Mouse (Mus musculus) ES-E14 (cell line): ENCODE measurements at regions not wholly inside any gene's neighbourhood (a gene's known extent, or its start where the extent isn't known, plus 50 kb on each side); places are given as distances from the start of the nearest gene placed in this dataset.
A peak's percentile ranks its signal among the peaks of the same experiment; 100 is the strongest.

ENCODE experiments used
- DNase-seq: peaks from one replicate; pipeline ENCODE4 v3.0.0-alpha.2; 2013; ENCODE audit warnings: low read depth, low spot score
- H3K27ac ChIP-seq: 2 replicates; pipeline ENCODE4 v1.5.1; 2012; ENCODE audit warnings: low read depth, mild to moderate bottlenecking, low read length, moderate library complexity, mixed read lengths; ENCODE audit not compliant: poor library complexity, insufficient read depth, severe bottlenecking
- H3K36me3 ChIP-seq: 2 replicates; pipeline ENCODE4 v1.6.1; 2012; ENCODE audit warnings: mild to moderate bottlenecking, low read length, moderate library complexity, mixed read lengths; ENCODE audit not compliant: control insufficient read depth, poor library complexity, insufficient read depth, severe bottlenecking
- H3K4me1 ChIP-seq, 2 experiments: fragments of 150-350 bp in 1 of 2; sonication (generic) in 1 of 2; 2 replicates each; pipeline ENCODE4 v1.6.1; 2012; ENCODE audit warnings: low read length in 2 of 2, mild to moderate bottlenecking in 1 of 2, mixed read lengths in 1 of 2; ENCODE audit not compliant: control insufficient read depth in 2 of 2, insufficient read depth in 2 of 2, poor library complexity in 1 of 2
- H3K4me3 ChIP-seq, 2 experiments: fragments of 150-350 bp in 1 of 2; sonication (generic) in 1 of 2; 2 replicates each; pipeline ENCODE4 v1.5.1; 2012; ENCODE audit warnings: low read length in 2 of 2, low read depth in 1 of 2, mild to moderate bottlenecking in 1 of 2, mixed read lengths in 1 of 2; ENCODE audit not compliant: insufficient read depth in 1 of 2, poor library complexity in 1 of 2, severe bottlenecking in 1 of 2
- H3K9ac ChIP-seq: 2 replicates; pipeline ENCODE4 v1.6.1; 2012; ENCODE audit warnings: low read depth, mild to moderate bottlenecking, low read length, mixed read lengths; ENCODE audit not compliant: poor library complexity, insufficient read depth, severe bottlenecking
- H3K9me3 ChIP-seq: fragments of 150-350 bp; sonication (generic); 2 replicates; pipeline ENCODE4 v1.6.1; 2012; ENCODE audit warnings: low read depth, mild to moderate bottlenecking, low read length; ENCODE audit not compliant: control insufficient read depth, insufficient read depth
- CHD2 ChIP-seq: IDR thresholded peaks from 2 replicates; pipeline ENCODE4 v1.6.1; 2014; ENCODE audit warnings: mild to moderate bottlenecking, low read depth, low read length, inconsistent platforms
- HCFC1 ChIP-seq: IDR thresholded peaks from 2 replicates; pipeline ENCODE4 v1.6.1; 2012; ENCODE audit warnings: low read length, inconsistent platforms, borderline replicate concordance; ENCODE audit not compliant: insufficient read depth
- MAFK ChIP-seq: IDR thresholded peaks from 2 replicates; pipeline ENCODE4 v1.6.1; 2014; ENCODE audit warnings: mild to moderate bottlenecking, low read depth, low read length, inconsistent platforms; ENCODE audit not compliant: insufficient read depth
- ZC3H11A ChIP-seq: IDR thresholded peaks from 2 replicates; pipeline ENCODE4 v1.6.1; 2012; ENCODE audit warnings: low read depth, mild to moderate bottlenecking, inconsistent platforms, low read length, borderline replicate concordance
- ZNF384 ChIP-seq: IDR thresholded peaks from 2 replicates; pipeline ENCODE4 v1.6.1; 2012; ENCODE audit warnings: low read depth, low read length, inconsistent platforms
- in situ Hi-C, 2 experiments: fragments of 600-800 bp; cut with MboI; formaldehyde crosslinking; loops; one replicate each; pipeline ENCODE4 v1.15.1; 2025; ENCODE audit warnings: low sequenced_read_pairs in 2 of 2, inconsistent platforms in 1 of 2; ENCODE audit not compliant: unreplicated experiment in 2 of 2

GRCm38 (mm10) chr13:101049511-101049910, 216.3 kb upstream of the Slc30a5 start:
- Histone ChIP-seq H3K36me3 (no peaks in the 10 kb centered on the region), H3K9ac (no peak overlapping the region), H3K27ac (no peak overlapping the region), H3K4me3 (no peak overlapping the region), H3K9me3 (no peaks in the 10 kb centered on the region), H3K4me1 (no peaks in the 10 kb centered on the region)
- no peak for DNase-seq
- in situ Hi-C loops: no loop called here
- no peak for TF ChIP-seq ZC3H11A
- no peak for TF ChIP-seq ZNF384

GRCm38 (mm10) chr13:101032594-101032993, 199.4 kb upstream of the Slc30a5 start:
- H3K36me3 ChIP-seq: no peaks in the 10 kb centered on the region
- in situ Hi-C loops: no loop called here
- H3K9ac ChIP-seq: no peak overlapping the region
- H3K4me3 ChIP-seq: no peak overlapping the region
- no peak overlapping the region for H3K27ac ChIP-seq
- TF ChIP-seq ZC3H11A (no peak), ZNF384 (no peak), MAFK (no peak), HCFC1 (no peak), CHD2 (no peak)
- H3K4me1 ChIP-seq: no peaks in the 10 kb centered on the region
- peak; percentile 48 for DNase-seq
- no peaks in the 10 kb centered on the region for H3K9me3 ChIP-seq

GRCm38 (mm10) chr13:101026043-101026442, 192.8 kb upstream of the Slc30a5 start:
- in situ Hi-C loops: no loop called here
- no peak overlapping the region for H3K27ac ChIP-seq
- no peak for DNase-seq
- TF ChIP-seq ZNF384: no peak
- no peak for TF ChIP-seq HCFC1
- TF ChIP-seq ZC3H11A: no peak
- TF ChIP-seq CHD2: no peak
- no peaks in the 10 kb centered on the region for H3K9me3 ChIP-seq
- no peak overlapping the region for H3K9ac ChIP-seq
- H3K36me3 ChIP-seq: no peaks in the 10 kb centered on the region
- H3K4me3 ChIP-seq: no peak overlapping the region
- H3K4me1 ChIP-seq: no peaks in the 10 kb centered on the region

GRCm38 (mm10) chr13:101025488-101025887, 192.3 kb upstream of the Slc30a5 start:
- Histone ChIP-seq H3K4me3 (no peak overlapping the region), H3K27ac (no peak overlapping the region), H3K4me1 (no peaks in the 10 kb centered on the region), H3K36me3 (no peaks in the 10 kb centered on the region), H3K9me3 (no peaks in the 10 kb centered on the region), H3K9ac (no peak overlapping the region)
- TF ChIP-seq HCFC1 (no peak), ZC3H11A (no peak), MAFK (no peak), CHD2 (no peak), ZNF384 (no peak)
- in situ Hi-C loops: no loop called here
- DNase-seq: no peak

- H3K9ac ChIP-seq: no peak overlapping the region
- DNase-seq: no peak
- H3K27ac ChIP-seq: no peak overlapping the region
- no peaks in the 10 kb centered on the region for H3K9me3 ChIP-seq
- H3K4me1 ChIP-seq: no peaks in the 10 kb centered on the region
- no peaks in the 10 kb centered on the region for H3K36me3 ChIP-seq
- H3K4me3 ChIP-seq: no peak overlapping the region
- no peak for TF ChIP-seq MAFK
- no peak for TF ChIP-seq ZNF384
- no peak for TF ChIP-seq ZC3H11A
- TF ChIP-seq CHD2: no peak
- TF ChIP-seq HCFC1: no peak
- in situ Hi-C loops: no loop called here
Measured at GRCm38 (mm10) chr13:101024971-101025370, 191.7 kb upstream of the Slc30a5 start.
